Mouse (Mus musculus): Measurements from ENCODE around the gene 1700123O20Rik. TPM values are rescaled to one million over a fixed set of nuclear protein-coding genes. Genes with fewer than 3 reads are reported as not detected.
A peak's percentile ranks its signal among the peaks of the same experiment; 100 is the strongest.

The 1700123O20Rik gene
- 105 TPM in 2 replicates for polyA plus RNA-seq (2016; fragmentation: Nextera tagmentation; extraction: Ambion mirVana)

- H3K9ac ChIP-seq (replicated peaks) = peak within 1 kb of the TSS; percentile 95
- H3K9me3 ChIP-seq = no peaks in the 10 kb centered on the region
- peak within 1 kb of the TSS; percentile 86 for H3K4me2 ChIP-seq
- peaks cover 21% of the 10 kb centered on the region for H3K4me1 ChIP-seq (replicated peaks)
- H3K36me3 ChIP-seq = peaks cover 49% of the 10 kb centered on the region
- peak within 1 kb of the TSS; percentile 80 for H3K4me3 ChIP-seq (replicated peaks)
- no peaks in the 10 kb centered on the region for H3K27me3 ChIP-seq
- H3K27ac ChIP-seq = peak within 1 kb of the TSS; percentile 95
- peak; percentile 64 for ATAC-seq (ENCODE audit: insufficient number of reproducible peaks, insufficient read depth, low FRiP score, low TSS enrichment, low read depth)
- WGBS = under 1% methylated on average over 41 of the region's 41 CpGs
These were observed at the start of gene 1700123O20Rik for GRCm38 (mm10) chr14:54686063-54686521. Gene 1700123O20Rik, plus strand, starts transcription at chr14:54686216.

- H3K9ac ChIP-seq (replicated peaks) = no peak overlapping the region
- peaks cover 18% of the 10 kb centered on the region for H3K4me1 ChIP-seq (replicated peaks)
- peaks cover 72% of the 10 kb centered on the region for H3K36me3 ChIP-seq
- no peaks in the 10 kb centered on the region for H3K9me3 ChIP-seq
- no peak overlapping the region for H3K27ac ChIP-seq
- H3K27me3 ChIP-seq = no peaks in the 10 kb centered on the region
- no peak for ATAC-seq (ENCODE audit: insufficient number of reproducible peaks, insufficient read depth, low FRiP score, low TSS enrichment, low read depth)
- no peak overlapping the region for H3K4me3 ChIP-seq (replicated peaks)
- no peak overlapping the region for H3K4me2 ChIP-seq
- 55% methylated on average over 8 of the region's 8 CpGs for whole genome bisulfite sequencing
These were observed 49.1 kb upstream of the 1700123O20Rik start for GRCm38 (mm10) chr14:54636954-54637353.

GRCm38 (mm10) chr14:54638210-54638609 lies 47.8 kb upstream of the 1700123O20Rik start:
- Histone ChIP-seq H3K27me3 (no peaks in the 10 kb centered on the region), H3K4me3 (replicated peaks) (0 out of 2 replicates have a peak overlapping the region, but pooled peaks have one; percentile 4), H3K9ac (replicated peaks) (0 out of 2 replicates have a peak overlapping the region, but pooled peaks have one; percentile 12), H3K9me3 (no peaks in the 10 kb centered on the region), H3K4me1 (replicated peaks) (peaks cover 18% of the 10 kb centered on the region), H3K36me3 (peaks cover 71% of the 10 kb centered on the region), H3K4me2 (no peak overlapping the region), H3K27ac (no peak overlapping the region)
- 86% methylated on average over 5 of the region's 5 CpGs for WGBS
- no peak for ATAC-seq (ENCODE audit: insufficient number of reproducible peaks, insufficient read depth, low FRiP score, low TSS enrichment, low read depth)

- Histone ChIP-seq H3K9me3 (no peaks in the 10 kb centered on the region), H3K4me2 (peak overlapping the region; percentile 95), H3K9ac (replicated peaks) (peak overlapping the region; percentile 90), H3K27ac (0 out of 2 replicates have a peak overlapping the region, but pooled peaks have one; percentile 29), H3K36me3 (peaks cover 71% of the 10 kb centered on the region), H3K27me3 (no peaks in the 10 kb centered on the region), H3K4me3 (replicated peaks) (peak overlapping the region; percentile 81), H3K4me1 (replicated peaks) (peaks cover 18% of the 10 kb centered on the region)
- 4% methylated on average over 4 of the region's 4 CpGs for WGBS
- no peak for ATAC-seq (ENCODE audit: insufficient number of reproducible peaks, insufficient read depth, low FRiP score, low TSS enrichment, low read depth)
These were observed 45.9 kb upstream of the 1700123O20Rik start for GRCm38 (mm10) chr14:54640121-54640520.

- Histone ChIP-seq H3K4me3 (replicated peaks) (peak within 1 kb of the TSS; percentile 81), H3K27me3 (no peaks in the 10 kb centered on the region), H3K27ac (peak within 1 kb of the TSS; percentile 90), H3K9ac (replicated peaks) (peak within 1 kb of the TSS; percentile 90), H3K4me2 (peak within 1 kb of the TSS; percentile 95), H3K9me3 (no peaks in the 10 kb centered on the region), H3K36me3 (peaks cover 73% of the 10 kb centered on the region), H3K4me1 (replicated peaks) (peaks cover 18% of the 10 kb centered on the region)
- ATAC-seq (ENCODE audit: insufficient number of reproducible peaks, insufficient read depth, low FRiP score, low TSS enrichment, low read depth) = peak; percentile 60; the same call in 1 of the 2 replicates
- WGBS = under 1% methylated on average over 28 of the region's 28 CpGs
These were observed 45.1 kb upstream of the 1700123O20Rik start, which contains the start of gene Gm17606 for GRCm38 (mm10) chr14:54640946-54641304. Gene Gm17606, plus strand, starts transcription at chr14:54640952.

GRCm38 (mm10) chr14:54641305-54641969 lies 44.6 kb upstream of the 1700123O20Rik start, which contains the start of gene Cdh24:
Gene Cdh24, minus strand, starts transcription at chr14:54641364.
- Histone ChIP-seq H3K27me3 (no peaks in the 10 kb centered on the region), H3K27ac (peak within 1 kb of the TSS; percentile 90), H3K9me3 (no peaks in the 10 kb centered on the region), H3K9ac (replicated peaks) (peak within 1 kb of the TSS; percentile 90), H3K36me3 (peaks cover 73% of the 10 kb centered on the region), H3K4me1 (replicated peaks) (peaks cover 18% of the 10 kb centered on the region), H3K4me3 (replicated peaks) (peak within 1 kb of the TSS; percentile 81), H3K4me2 (peak within 1 kb of the TSS; percentile 95)
- under 1% methylated on average over 50 of the region's 52 CpGs for WGBS
- peak; percentile 92 for ATAC-seq (ENCODE audit: insufficient number of reproducible peaks, insufficient read depth, low FRiP score, low TSS enrichment, low read depth)

GRCm38 (mm10) chr14:54642224-54642944 lies 43.6 kb upstream of the 1700123O20Rik start:
- peak overlapping the region; percentile 90; the same call in 1 of the 2 replicates for H3K27ac ChIP-seq

GRCm38 (mm10) chr14:54643011-54643410 lies 43.0 kb upstream of the 1700123O20Rik start:
- no peak for ATAC-seq (ENCODE audit: insufficient number of reproducible peaks, insufficient read depth, low FRiP score, low TSS enrichment, low read depth)
- Histone ChIP-seq H3K9ac (replicated peaks) (no peak overlapping the region), H3K4me3 (replicated peaks) (no peak overlapping the region), H3K27ac (no peak overlapping the region), H3K36me3 (peaks cover 73% of the 10 kb centered on the region), H3K4me2 (no peak overlapping the region), H3K9me3 (no peaks in the 10 kb centered on the region), H3K27me3 (no peaks in the 10 kb centered on the region), H3K4me1 (replicated peaks) (peaks cover 18% of the 10 kb centered on the region)
- WGBS = 95% methylated on average over 2 of the region's 2 CpGs

More at GRCm38 (mm10) chr14:54642224-54642944, 43.6 kb upstream of the 1700123O20Rik start:
- ATAC-seq (ENCODE audit: insufficient number of reproducible peaks, insufficient read depth, low FRiP score, low TSS enrichment, low read depth) = no peak
- WGBS = 85% methylated on average over 25 of the region's 25 CpGs
- H3K9me3 ChIP-seq = no peaks in the 10 kb centered on the region
- no peak overlapping the region for H3K4me3 ChIP-seq (replicated peaks)
- H3K36me3 ChIP-seq = peaks cover 73% of the 10 kb centered on the region
- H3K27me3 ChIP-seq = no peaks in the 10 kb centered on the region
- 0 out of 2 replicates have a peak overlapping the region, but pooled peaks have one; percentile 8 for H3K9ac ChIP-seq (replicated peaks)
- peaks cover 18% of the 10 kb centered on the region for H3K4me1 ChIP-seq (replicated peaks)
- H3K4me2 ChIP-seq = no peak overlapping the region

- H3K4me1 ChIP-seq (replicated peaks) = peaks cover 17% of the 10 kb centered on the region
- no peaks in the 10 kb centered on the region for H3K9me3 ChIP-seq
- H3K4me3 ChIP-seq (replicated peaks) = no peak overlapping the region
- no peak overlapping the region for H3K4me2 ChIP-seq
- 92% methylated on average over 9 of the region's 9 CpGs for WGBS
- no peaks in the 10 kb centered on the region for H3K27me3 ChIP-seq
- H3K9ac ChIP-seq (replicated peaks) = no peak overlapping the region
- H3K36me3 ChIP-seq = peaks cover 72% of the 10 kb centered on the region
- ATAC-seq (ENCODE audit: insufficient number of reproducible peaks, insufficient read depth, low FRiP score, low TSS enrichment, low read depth) = no peak
- no peak overlapping the region for H3K27ac ChIP-seq
These were observed 41.7 kb upstream of the 1700123O20Rik start for GRCm38 (mm10) chr14:54644294-54644693.

- ATAC-seq (ENCODE audit: insufficient number of reproducible peaks, insufficient read depth, low FRiP score, low TSS enrichment, low read depth) = no peak
- H3K4me1 ChIP-seq (replicated peaks) = peaks cover 20% of the 10 kb centered on the region
- H3K27ac ChIP-seq = no peak overlapping the region
- no peak overlapping the region for H3K4me3 ChIP-seq (replicated peaks)
- WGBS = 93% methylated on average over 17 of the region's 17 CpGs
- H3K9ac ChIP-seq (replicated peaks) = no peak overlapping the region
- H3K4me2 ChIP-seq = no peak overlapping the region
- no peaks in the 10 kb centered on the region for H3K9me3 ChIP-seq
- peaks cover 90% of the 10 kb centered on the region for H3K36me3 ChIP-seq
- H3K27me3 ChIP-seq = no peaks in the 10 kb centered on the region
These were observed 39.6 kb upstream of the 1700123O20Rik start for GRCm38 (mm10) chr14:54646455-54646854.
